Mouse (Mus musculus): Measurements from ENCODE around the gene Sergef. TPM values are rescaled to one million over a fixed set of nuclear protein-coding genes. Genes with fewer than 3 reads are reported as not detected.

Sergef gene
- total RNA-seq, 1 experiment: 5.4 TPM

- no peak for DNase-seq (ENCODE audit: low read depth, low spot score)
- no peak overlapping the region for H3K9ac ChIP-seq (ENCODE audit: insufficient read depth, low read depth, low read length, poor library complexity, severe bottlenecking)
- in situ Hi-C loops (cut with MboI; ENCODE audit: low sequenced_read_pairs in 2 of 2, unreplicated experiment in 2 of 2): no loop called here
- H3K36me3 ChIP-seq (ENCODE audit: control insufficient read depth, insufficient read depth, low read length, poor library complexity, severe bottlenecking): no peaks in the 10 kb centered on the region
- H3K4me1 ChIP-seq (ENCODE audit: control insufficient read depth in 2 of 2, insufficient read depth in 2 of 2, low read length in 2 of 2, poor library complexity in 1 of 2): peaks cover 2% of the 10 kb centered on the region in 2 experiments; a peak in 1 of 4 replicates
- H3K4me3 ChIP-seq (ENCODE audit: insufficient read depth in 1 of 2, low read depth in 1 of 2, low read length in 2 of 2, poor library complexity in 1 of 2, severe bottlenecking in 1 of 2): no peak overlapping the region
- TF ChIP-seq ZC3H11A (IDR thresholded peaks at IDR 0.05; ENCODE audit: borderline replicate concordance, low read depth, low read length): no peak
- TF ChIP-seq CHD2 (IDR thresholded peaks at IDR 0.05; ENCODE audit: low read depth, low read length): no peak
- TF ChIP-seq ZNF384 (IDR thresholded peaks at IDR 0.05; ENCODE audit: low read depth, low read length): no peak
- TF ChIP-seq MAFK (IDR thresholded peaks at IDR 0.05; ENCODE audit: insufficient read depth, low read depth, low read length): no peak
- no peak for TF ChIP-seq HCFC1 (IDR thresholded peaks at IDR 0.05; ENCODE audit: borderline replicate concordance, insufficient read depth, low read length)
- H3K9me3 ChIP-seq (ENCODE audit: control insufficient read depth, insufficient read depth, low read depth, low read length): no peaks in the 10 kb centered on the region
- no peak overlapping the region for H3K27ac ChIP-seq (ENCODE audit: insufficient read depth, low read depth, low read length, poor library complexity, severe bottlenecking)
These were observed 157.5 kb downstream of the Sergef start for GRCm38 (mm10) chr7:46482099-46482531.

GRCm38 (mm10) chr7:46479793-46480192, 159.8 kb downstream of the Sergef start:
- in situ Hi-C loops (cut with MboI; ENCODE audit: low sequenced_read_pairs in 2 of 2, unreplicated experiment in 2 of 2): no loop called here
- H3K4me1 ChIP-seq (ENCODE audit: control insufficient read depth in 2 of 2, insufficient read depth in 2 of 2, low read length in 2 of 2, poor library complexity in 1 of 2): peaks cover 3 to 5% of the 10 kb centered on the region in 2 experiments; a peak in 1 of 4 replicates
- no peak overlapping the region for H3K9ac ChIP-seq (ENCODE audit: insufficient read depth, low read depth, low read length, poor library complexity, severe bottlenecking)

DNA sequence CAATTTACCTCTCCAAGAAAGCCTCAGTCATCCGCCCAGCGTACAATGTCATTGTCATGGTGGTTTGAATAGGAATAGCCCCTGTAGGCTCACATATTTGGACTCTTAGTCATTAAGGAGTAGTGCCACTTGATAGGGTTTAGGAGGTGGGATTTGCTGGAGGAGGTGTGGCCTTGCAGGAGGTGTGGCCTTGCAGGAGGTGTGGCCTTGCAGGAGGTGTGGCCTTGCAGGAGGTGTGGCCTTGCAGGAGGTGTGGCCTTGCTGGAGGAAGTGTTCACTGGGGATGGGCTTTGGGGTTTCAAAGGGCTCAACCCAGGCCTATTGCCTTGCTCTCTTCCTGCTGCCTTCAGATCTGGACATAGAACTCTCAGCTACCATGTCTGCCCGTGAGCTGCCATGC, 162.2 kb downstream of the Sergef start:
- H3K4me3 ChIP-seq (ENCODE audit: insufficient read depth in 1 of 2, low read depth in 1 of 2, low read length in 2 of 2, poor library complexity in 1 of 2, severe bottlenecking in 1 of 2): no peak overlapping the region
- H3K9me3 ChIP-seq (ENCODE audit: control insufficient read depth, insufficient read depth, low read depth, low read length): no peaks in the 10 kb centered on the region
- H3K36me3 ChIP-seq (ENCODE audit: control insufficient read depth, insufficient read depth, low read length, poor library complexity, severe bottlenecking): no peaks in the 10 kb centered on the region
- TF ChIP-seq HCFC1 (IDR thresholded peaks at IDR 0.05; ENCODE audit: borderline replicate concordance, insufficient read depth, low read length): no peak
- no peak for TF ChIP-seq MAFK (IDR thresholded peaks at IDR 0.05; ENCODE audit: insufficient read depth, low read depth, low read length)
- no peak for TF ChIP-seq ZNF384 (IDR thresholded peaks at IDR 0.05; ENCODE audit: low read depth, low read length)
- no peak for TF ChIP-seq CHD2 (IDR thresholded peaks at IDR 0.05; ENCODE audit: low read depth, low read length)
- TF ChIP-seq ZC3H11A (IDR thresholded peaks at IDR 0.05; ENCODE audit: borderline replicate concordance, low read depth, low read length): no peak
- no peak overlapping the region for H3K27ac ChIP-seq (ENCODE audit: insufficient read depth, low read depth, low read length, poor library complexity, severe bottlenecking)
- in situ Hi-C loops (cut with MboI; ENCODE audit: low sequenced_read_pairs in 2 of 2, unreplicated experiment in 2 of 2): no loop called here
- no peak overlapping the region for H3K9ac ChIP-seq (ENCODE audit: insufficient read depth, low read depth, low read length, poor library complexity, severe bottlenecking)
- H3K4me1 ChIP-seq (ENCODE audit: control insufficient read depth in 2 of 2, insufficient read depth in 2 of 2, low read length in 2 of 2, poor library complexity in 1 of 2): peaks cover 3 to 5% of the 10 kb centered on the region in 2 experiments; a peak in 1 of 4 replicates
- DNase-seq (ENCODE audit: low read depth, low spot score): peak; percentile 51

More at GRCm38 (mm10) chr7:46479793-46480192, 159.8 kb downstream of the Sergef start:
- Histone ChIP-seq H3K4me3 (ENCODE audit: insufficient read depth in 1 of 2, low read depth in 1 of 2, low read length in 2 of 2, poor library complexity in 1 of 2, severe bottlenecking in 1 of 2) (no peak overlapping the region), H3K9me3 (ENCODE audit: control insufficient read depth, insufficient read depth, low read depth, low read length) (no peaks in the 10 kb centered on the region), H3K36me3 (ENCODE audit: control insufficient read depth, insufficient read depth, low read length, poor library complexity, severe bottlenecking) (no peaks in the 10 kb centered on the region), H3K27ac (ENCODE audit: insufficient read depth, low read depth, low read length, poor library complexity, severe bottlenecking) (no peak overlapping the region)
- no peak for DNase-seq (ENCODE audit: low read depth, low spot score)
- TF ChIP-seq HCFC1 (IDR thresholded peaks at IDR 0.05; ENCODE audit: borderline replicate concordance, insufficient read depth, low read length) (no peak), ZNF384 (IDR thresholded peaks at IDR 0.05; ENCODE audit: low read depth, low read length) (no peak), CHD2 (IDR thresholded peaks at IDR 0.05; ENCODE audit: low read depth, low read length) (no peak), ZC3H11A (IDR thresholded peaks at IDR 0.05; ENCODE audit: borderline replicate concordance, low read depth, low read length) (no peak), MAFK (IDR thresholded peaks at IDR 0.05; ENCODE audit: insufficient read depth, low read depth, low read length) (no peak)

DNA sequence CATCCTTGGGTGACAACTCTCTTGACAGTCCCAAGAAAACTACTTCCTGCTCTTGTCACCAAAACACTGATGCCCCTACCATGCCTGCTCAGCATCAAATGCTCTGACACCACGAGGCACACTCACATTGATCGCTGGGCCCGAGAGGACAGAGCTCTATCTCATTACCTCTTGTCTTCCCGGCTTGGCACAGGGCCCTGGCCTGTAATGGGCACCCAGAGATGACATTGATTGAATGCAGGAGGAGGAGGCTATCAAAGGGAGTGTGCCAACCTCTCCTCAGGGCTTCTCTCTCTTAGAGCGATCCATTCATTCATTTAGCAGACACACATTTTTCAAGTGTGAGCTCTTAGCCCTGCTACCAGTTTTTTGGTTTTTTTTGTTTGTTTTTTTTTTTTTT, 164.1 kb downstream of the Sergef start:
- DNase-seq (ENCODE audit: low read depth, low spot score): no peak
- H3K9me3 ChIP-seq (ENCODE audit: control insufficient read depth, insufficient read depth, low read depth, low read length): no peaks in the 10 kb centered on the region
- in situ Hi-C loops (cut with MboI; ENCODE audit: low sequenced_read_pairs in 2 of 2, unreplicated experiment in 2 of 2): no loop called here
- H3K4me3 ChIP-seq (ENCODE audit: insufficient read depth in 1 of 2, low read depth in 1 of 2, low read length in 2 of 2, poor library complexity in 1 of 2, severe bottlenecking in 1 of 2): no peak overlapping the region
- no peak for TF ChIP-seq ZNF384 (IDR thresholded peaks at IDR 0.05; ENCODE audit: low read depth, low read length)
- TF ChIP-seq ZC3H11A (IDR thresholded peaks at IDR 0.05; ENCODE audit: borderline replicate concordance, low read depth, low read length): no peak
- H3K9ac ChIP-seq (ENCODE audit: insufficient read depth, low read depth, low read length, poor library complexity, severe bottlenecking): no peak overlapping the region
- no peaks in the 10 kb centered on the region for H3K36me3 ChIP-seq (ENCODE audit: control insufficient read depth, insufficient read depth, low read length, poor library complexity, severe bottlenecking)
- H3K4me1 ChIP-seq (ENCODE audit: control insufficient read depth in 2 of 2, insufficient read depth in 2 of 2, low read length in 2 of 2, poor library complexity in 1 of 2): peaks cover 3 to 5% of the 10 kb centered on the region in 2 experiments; a peak in 1 of 4 replicates
- H3K27ac ChIP-seq (ENCODE audit: insufficient read depth, low read depth, low read length, poor library complexity, severe bottlenecking): no peak overlapping the region

DNA sequence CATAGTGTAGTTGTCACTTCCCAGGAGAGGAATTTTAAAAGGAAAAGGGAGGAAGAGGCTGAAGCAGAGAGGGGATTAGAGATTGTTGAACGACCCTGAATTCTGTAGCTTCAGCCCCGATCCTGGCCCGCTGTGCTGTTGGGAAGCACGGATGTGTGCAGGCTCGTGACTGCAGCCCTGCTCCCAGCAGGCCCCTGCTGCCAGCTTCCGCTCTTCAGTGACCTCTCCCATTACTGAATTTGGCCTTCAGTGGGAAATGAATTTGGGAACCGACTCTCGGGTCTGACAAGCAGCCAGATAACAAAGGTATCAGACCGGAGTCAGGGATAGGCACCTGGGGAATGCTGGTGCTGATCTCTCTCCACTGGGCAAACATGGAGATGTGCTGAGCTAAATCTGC, 166.5 kb downstream of the Sergef start:
- H3K4me3 ChIP-seq (ENCODE audit: insufficient read depth in 1 of 2, low read depth in 1 of 2, low read length in 2 of 2, poor library complexity in 1 of 2, severe bottlenecking in 1 of 2): no peak overlapping the region
- no peak overlapping the region for H3K27ac ChIP-seq (ENCODE audit: insufficient read depth, low read depth, low read length, poor library complexity, severe bottlenecking)
- H3K9ac ChIP-seq (ENCODE audit: insufficient read depth, low read depth, low read length, poor library complexity, severe bottlenecking): no peak overlapping the region
- peaks cover 3 to 5% of the 10 kb centered on the region in 2 experiments; a peak in 1 of 4 replicates for H3K4me1 ChIP-seq (ENCODE audit: control insufficient read depth in 2 of 2, insufficient read depth in 2 of 2, low read length in 2 of 2, poor library complexity in 1 of 2)
- no peaks in the 10 kb centered on the region for H3K36me3 ChIP-seq (ENCODE audit: control insufficient read depth, insufficient read depth, low read length, poor library complexity, severe bottlenecking)
- in situ Hi-C loops (cut with MboI; ENCODE audit: low sequenced_read_pairs in 2 of 2, unreplicated experiment in 2 of 2): no loop called here
- TF ChIP-seq ZNF384 (IDR thresholded peaks at IDR 0.05; ENCODE audit: low read depth, low read length): no peak
- TF ChIP-seq ZC3H11A (IDR thresholded peaks at IDR 0.05; ENCODE audit: borderline replicate concordance, low read depth, low read length): no peak
- TF ChIP-seq MAFK (IDR thresholded peaks at IDR 0.05; ENCODE audit: insufficient read depth, low read depth, low read length): no peak
- no peak for TF ChIP-seq HCFC1 (IDR thresholded peaks at IDR 0.05; ENCODE audit: borderline replicate concordance, insufficient read depth, low read length)
- TF ChIP-seq CHD2 (IDR thresholded peaks at IDR 0.05; ENCODE audit: low read depth, low read length): no peak
- H3K9me3 ChIP-seq (ENCODE audit: control insufficient read depth, insufficient read depth, low read depth, low read length): no peaks in the 10 kb centered on the region
- DNase-seq (ENCODE audit: low read depth, low spot score): no peak

Data from ES-E14 (cell line).